Mouse (Mus musculus): ENCODE measurements around the gene Zfp446. TPM values are rescaled to one million over a fixed set of nuclear protein-coding genes. Genes with fewer than 3 reads are reported as not detected.
"Not testable (repeated sequence)": the region's sequence is repeated elsewhere in the genome, so short reads cannot be mapped to it uniquely, and the experiment has no call there.

The Zfp446 gene
- total RNA-seq (2021) = 1 to 10 TPM; 1.9 to 2.1 TPM
- long read RNA-seq, experiment 1, partial matches to known transcripts = 0 of 3 reads
- long read RNA-seq, experiment 1, other reads (novel, unspliced or antisense) = 1 of 3 reads
- long read RNA-seq, experiment 2 = 0 reads

DNA sequence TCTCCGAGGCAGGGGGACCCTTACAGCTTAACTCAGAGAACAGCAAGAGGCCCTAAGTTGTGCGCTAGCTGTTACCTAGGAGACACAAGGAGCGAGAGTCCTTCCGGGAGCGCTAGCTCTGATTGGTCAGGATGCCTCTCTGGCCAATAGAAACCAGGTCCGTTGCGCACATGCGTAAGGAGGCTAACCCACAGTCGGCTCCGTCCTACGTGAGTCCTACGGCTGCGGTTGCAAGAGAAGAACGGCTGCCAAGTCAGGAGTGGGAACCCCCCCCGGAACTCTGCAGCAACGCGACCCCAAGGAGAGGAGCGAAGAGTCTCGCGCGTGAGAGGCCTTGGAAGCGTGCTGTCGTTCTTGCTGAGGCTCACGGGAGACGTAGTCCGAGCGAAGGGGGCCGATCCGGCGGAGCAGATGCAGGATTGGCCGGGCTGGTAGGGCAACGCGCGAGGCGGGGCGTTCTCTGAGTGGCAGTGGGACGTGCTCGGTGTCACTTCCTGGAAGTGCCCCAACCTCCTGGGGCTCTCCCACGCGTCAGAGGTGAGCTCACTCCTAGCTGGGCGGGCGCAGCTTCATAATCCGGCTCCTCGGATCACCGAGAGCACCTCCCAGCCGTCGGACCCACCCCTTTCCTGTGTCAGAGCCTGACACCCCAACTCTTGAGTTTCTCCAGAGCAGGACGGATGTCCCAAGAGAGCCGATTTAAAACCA is at the start of gene Zfp446:
Gene Zfp446, plus strand, starts transcription at position 167 of the 708 bp plus-strand sequence.
- peak; percentile 99 for DNase-seq (ENCODE audit: low spot score)

DNA sequence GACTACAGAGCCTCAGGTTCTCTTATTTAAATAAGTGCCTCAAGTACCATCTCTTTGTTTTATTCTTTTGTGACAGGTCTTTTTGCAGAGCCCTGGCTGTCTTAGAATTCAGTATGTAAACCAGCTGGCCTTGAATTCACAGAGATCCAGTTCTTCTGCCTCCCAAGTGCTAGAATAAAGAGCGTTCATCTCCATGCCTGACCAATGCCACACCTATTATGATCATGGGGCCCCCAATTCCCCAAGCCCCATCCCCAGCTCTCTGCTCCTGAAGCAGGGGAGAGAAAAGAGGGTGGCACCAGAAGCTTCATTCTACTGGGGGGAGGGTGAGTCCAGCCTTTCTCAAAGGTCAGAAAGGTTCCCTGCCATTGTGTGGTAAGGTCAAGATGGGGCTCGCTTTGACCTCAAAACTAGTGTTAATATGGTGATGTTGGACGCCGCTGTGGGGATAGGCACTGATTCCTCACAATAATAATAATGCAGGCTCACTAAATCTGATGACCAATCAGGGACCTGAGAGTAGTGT is 44.0 kb upstream of the Zfp446 start:
- DNase-seq (ENCODE audit: low spot score) = no peak

GRCm38 (mm10) chr7:12934808-12935207 is 42.8 kb upstream of the Zfp446 start:
- no peak for DNase-seq (ENCODE audit: low spot score)

- DNase-seq (ENCODE audit: low spot score) = not testable (repeated sequence)
Measured at GRCm38 (mm10) chr7:12937254-12937803, 40.3 kb upstream of the Zfp446 start.

GRCm38 (mm10) chr7:12940599-12940998 is 37.0 kb upstream of the Zfp446 start:
- no peak for DNase-seq (ENCODE audit: low spot score)

- no peak for DNase-seq (ENCODE audit: low spot score)
Measured at GRCm38 (mm10) chr7:12943488-12943887, 34.2 kb upstream of the Zfp446 start.

- peak; percentile 92 for DNase-seq (ENCODE audit: low spot score)
Measured at GRCm38 (mm10) chr7:12949032-12949871, 28.4 kb upstream of the Zfp446 start.

GRCm38 (mm10) chr7:12949872-12950229 is 27.8 kb upstream of the Zfp446 start:
- no peak for DNase-seq (ENCODE audit: low spot score)

GRCm38 (mm10) chr7:12954896-12955295 is 22.8 kb upstream of the Zfp446 start:
- no peak for DNase-seq (ENCODE audit: low spot score)

DNA sequence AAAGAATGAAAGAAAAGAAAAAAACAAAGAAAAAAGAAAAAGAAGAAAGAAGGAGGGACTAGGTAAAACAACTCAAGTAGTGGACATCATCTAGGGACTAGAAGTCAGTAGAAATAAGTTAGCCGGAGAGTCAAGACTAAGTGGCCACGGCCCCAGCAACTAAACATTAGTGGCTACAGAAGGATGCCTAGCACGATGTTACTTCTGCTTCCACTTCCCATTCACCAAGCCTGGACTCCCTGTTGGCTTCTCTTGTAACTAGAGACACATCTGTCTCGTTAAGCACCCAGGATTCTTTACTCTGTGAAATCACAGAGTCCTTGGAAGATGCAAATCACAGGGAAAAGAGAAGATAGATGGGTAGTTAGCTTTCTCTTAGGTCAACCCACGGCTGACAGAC is 20.1 kb upstream of the Zfp446 start:
- DNase-seq (ENCODE audit: low spot score) = no peak

DNA sequence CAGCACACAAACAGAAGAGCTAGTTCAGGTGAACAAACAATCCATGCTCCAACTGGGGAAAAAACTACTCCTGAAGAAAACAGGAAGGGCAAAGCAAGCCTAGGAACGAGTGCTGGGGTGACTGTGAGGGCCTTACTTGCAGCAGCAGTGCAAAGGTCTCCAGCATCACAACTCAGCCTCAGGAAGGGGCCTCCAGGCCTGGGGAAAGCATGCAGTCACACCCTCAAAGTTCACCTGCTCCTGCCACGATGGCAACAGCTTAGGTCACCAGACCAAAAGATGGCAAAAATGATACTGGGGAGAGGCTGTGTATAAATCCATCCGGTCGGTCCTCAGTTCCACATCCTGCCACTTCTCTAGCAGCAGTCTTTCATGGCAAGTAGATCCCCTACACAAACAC is 18.7 kb upstream of the Zfp446 start:
- no peak for DNase-seq (ENCODE audit: low spot score)

DNA sequence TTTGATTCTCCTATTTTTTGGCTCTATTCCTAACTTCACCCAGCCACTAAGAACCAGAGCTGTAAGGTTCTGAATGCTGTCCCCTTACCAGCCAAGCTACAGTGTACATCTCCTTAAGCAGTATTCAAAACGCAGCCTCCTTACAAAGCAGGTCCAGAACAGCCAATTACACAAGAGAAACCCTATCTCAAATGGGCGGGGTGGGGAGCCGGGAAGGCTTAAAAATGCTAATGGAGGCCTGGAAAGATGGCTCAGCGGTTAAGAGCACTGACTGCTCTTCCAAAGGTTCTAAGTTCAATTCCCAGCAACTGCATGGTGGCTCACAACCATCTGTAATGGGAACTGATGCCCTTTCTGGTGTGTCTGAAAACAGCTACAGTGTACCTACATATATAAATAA is 17.9 kb upstream of the Zfp446 start:
- no peak for DNase-seq (ENCODE audit: low spot score)

DNA sequence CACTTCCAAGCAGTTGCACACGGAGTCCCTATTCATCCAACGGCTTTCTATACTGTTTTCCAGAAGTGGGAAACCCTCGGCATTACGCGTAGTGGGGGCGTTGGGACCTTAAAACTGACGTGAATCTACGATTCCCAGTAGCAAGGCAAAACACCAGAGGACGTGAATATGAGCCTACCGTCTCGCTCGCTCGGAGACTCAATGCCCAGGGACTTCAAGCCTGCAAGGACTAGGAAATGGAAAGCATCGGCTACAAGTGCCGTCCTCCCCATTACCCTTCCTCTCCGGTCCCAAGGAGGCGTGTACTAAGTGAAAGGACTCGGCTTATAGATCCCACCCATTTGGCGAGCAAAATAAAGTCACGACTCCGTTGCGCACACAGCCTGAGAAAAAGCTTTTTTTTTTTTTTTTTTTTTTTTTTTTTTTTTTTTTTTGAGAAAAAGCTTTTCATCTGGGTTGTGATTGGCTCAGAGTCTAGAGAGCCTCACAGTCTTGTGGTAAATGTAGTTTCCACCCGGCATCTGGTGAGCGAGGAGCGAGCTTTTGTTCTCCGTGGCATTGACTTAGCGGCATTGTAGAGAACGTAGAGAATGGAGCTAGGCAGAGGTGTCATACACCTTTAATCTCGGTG is 16.0 kb upstream of the Zfp446 start:
- peak; percentile 32 for DNase-seq (ENCODE audit: low spot score)

DNA sequence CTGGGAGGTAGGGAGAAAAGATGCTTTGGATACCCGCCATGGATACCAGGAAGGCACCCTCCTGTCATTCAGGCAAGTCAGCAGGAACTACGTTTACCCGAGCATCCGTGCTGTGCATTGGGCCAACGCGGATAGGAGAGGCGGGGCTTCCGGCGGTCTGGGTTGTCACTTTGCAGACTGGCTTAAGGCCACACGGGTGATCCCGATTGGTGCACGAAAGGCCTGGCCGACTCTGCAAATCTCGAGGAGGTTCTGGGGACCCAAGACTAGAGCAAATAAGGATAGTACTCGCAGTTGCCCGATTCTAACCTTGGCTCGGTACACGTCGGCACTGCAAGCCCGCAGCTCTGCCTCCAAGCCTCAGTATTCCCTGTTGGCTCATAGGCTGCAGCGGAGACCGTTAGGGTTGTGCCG is 12.0 kb upstream of the Zfp446 start, which contains the start of gene Zfp324:
Gene Zfp324, plus strand, starts transcription at position 161 of the 414 bp plus-strand sequence.
- DNase-seq (ENCODE audit: low spot score) = peak; percentile 91

DNA sequence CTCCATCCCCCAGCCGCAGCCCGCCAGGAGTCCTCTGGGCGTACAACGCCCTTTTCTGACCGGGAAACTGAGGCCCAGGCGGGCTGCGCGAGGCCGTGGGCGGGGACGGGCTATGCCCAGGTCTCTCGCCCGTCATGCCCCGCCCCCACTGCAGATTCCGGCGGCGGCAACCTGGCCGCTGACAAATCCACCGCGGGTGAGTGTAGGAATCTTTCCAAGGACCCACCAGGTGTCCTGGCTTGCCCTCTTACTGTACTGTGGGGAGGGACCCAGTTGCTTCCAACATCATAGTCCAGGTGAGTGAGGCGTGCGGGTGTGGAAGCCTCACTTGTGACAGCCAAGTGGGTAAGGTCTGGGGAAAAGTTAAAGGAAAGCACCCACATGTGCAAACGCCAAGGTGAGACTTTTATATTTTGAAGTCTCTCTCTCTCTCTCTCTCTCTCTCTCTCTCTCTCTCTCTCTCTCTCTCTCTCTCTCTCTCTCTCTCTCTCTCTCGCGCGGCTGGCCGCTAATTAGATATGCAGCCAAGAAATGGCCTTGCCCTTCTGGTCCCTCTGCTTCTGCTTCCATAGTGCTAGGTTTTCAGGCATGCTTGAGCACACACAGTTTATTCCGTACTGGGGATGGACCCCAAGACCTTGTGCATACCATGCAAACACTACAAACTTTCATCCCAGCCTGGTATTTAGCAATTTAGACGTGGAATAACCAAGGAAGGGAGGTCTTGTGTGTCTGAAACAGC is 11.4 kb upstream of the Zfp446 start:
- peak; percentile 27 for DNase-seq (ENCODE audit: low spot score)

DNA sequence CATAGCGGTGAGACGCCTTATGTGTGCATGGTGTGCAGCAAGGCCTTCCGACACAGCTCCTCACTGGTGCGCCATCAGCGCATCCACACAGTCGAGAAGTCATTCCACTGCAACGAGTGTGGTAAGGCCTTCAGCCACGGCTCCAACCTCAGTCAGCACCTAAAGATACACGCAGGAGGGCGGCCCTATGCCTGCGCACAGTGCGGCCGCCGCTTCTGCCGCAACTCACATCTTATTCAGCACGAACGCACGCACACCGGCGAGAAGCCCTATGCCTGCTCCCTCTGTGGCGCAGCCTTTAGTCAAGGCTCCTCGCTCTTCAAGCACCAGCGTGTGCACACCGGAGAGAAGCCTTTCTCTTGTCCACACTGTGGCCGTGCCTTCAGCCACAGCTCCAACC is 6.7 kb upstream of the Zfp446 start:
- no peak for DNase-seq (ENCODE audit: low spot score)

- no peak for DNase-seq (ENCODE audit: low spot score)
Measured at GRCm38 (mm10) chr7:12978931-12979722, 1.5 kb downstream of the Zfp446 start.

- no peak for DNase-seq (ENCODE audit: low spot score)
Measured at GRCm38 (mm10) chr7:12979776-12980175, 2.1 kb downstream of the Zfp446 start.

DNA sequence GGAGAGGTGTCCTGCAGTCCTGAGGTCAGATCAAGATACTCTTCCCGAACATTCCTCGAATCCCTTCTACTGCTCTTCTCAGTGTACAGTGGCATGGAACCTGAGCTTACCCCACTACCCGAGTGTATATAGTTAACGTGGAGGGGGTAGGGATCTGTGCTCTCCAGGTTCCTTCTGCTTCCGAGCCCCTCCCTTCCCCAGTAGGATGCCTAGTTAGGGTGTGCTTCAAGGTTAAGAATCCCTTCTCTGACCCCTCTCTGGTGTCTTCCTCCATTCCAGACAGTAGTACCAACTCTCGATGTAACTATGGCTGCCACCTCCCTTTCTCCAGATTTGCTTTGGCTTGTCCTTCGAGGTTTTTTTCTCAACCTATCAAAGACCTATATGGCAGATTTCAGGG is 2.6 kb downstream of the Zfp446 start:
- DNase-seq (ENCODE audit: low spot score) = no peak

- no peak for DNase-seq (ENCODE audit: low spot score)
Measured at GRCm38 (mm10) chr7:12985724-12986123, 8.1 kb downstream of the Zfp446 start.
